Mouse (Mus musculus) heart, postnatal 36 days (tissue): ENCODE results near the gene Pinlyp. TPM values are rescaled to one million over a fixed set of nuclear protein-coding genes. Genes with fewer than 3 reads are reported as not detected.
A peak's percentile ranks its signal among the peaks of the same experiment; 100 is the strongest.

Source experiments
- DNase-seq, 2 experiments: peaks; one replicate each; pipeline ENCODE4 v3.0.0; 2021 to 2022
- intact Hi-C: fragments of 180-260 bp; cut with DNase I; formaldehyde crosslinking; loops from one replicate; pipeline ENCODE4 v1.15.1; 2025
- total RNA-seq, 2 experiments: library from RNA; stranded (reverse); gene quantifications; 2 replicates each; pipeline ENCODE4 v1.2.3; 2021

The Pinlyp gene
- total RNA-seq, 2 experiments from 2014 or later = not detected

DNA sequence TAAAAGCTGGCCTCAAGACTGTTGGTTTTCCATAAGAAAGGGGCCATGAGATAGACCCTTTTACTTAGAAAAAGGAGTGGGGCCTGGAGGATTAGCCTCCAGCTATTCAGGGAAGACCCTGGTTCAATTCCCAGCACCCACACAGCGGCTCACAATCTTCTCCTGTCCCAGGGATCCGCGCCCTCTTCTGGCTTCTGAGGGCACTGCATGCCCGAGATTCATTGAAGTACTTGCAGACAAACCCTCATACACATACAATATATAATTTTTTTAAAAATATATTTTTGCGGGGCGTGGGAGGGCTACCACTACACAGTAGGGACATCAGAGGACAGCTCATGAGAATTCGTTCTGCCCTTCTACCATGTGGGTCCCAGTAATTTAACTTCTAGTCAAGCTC is 45.0 kb downstream of the Pinlyp start:
- intact Hi-C loops = no loop called here
- DNase-seq = peak in 1 of 2 experiments; percentile 25

DNA sequence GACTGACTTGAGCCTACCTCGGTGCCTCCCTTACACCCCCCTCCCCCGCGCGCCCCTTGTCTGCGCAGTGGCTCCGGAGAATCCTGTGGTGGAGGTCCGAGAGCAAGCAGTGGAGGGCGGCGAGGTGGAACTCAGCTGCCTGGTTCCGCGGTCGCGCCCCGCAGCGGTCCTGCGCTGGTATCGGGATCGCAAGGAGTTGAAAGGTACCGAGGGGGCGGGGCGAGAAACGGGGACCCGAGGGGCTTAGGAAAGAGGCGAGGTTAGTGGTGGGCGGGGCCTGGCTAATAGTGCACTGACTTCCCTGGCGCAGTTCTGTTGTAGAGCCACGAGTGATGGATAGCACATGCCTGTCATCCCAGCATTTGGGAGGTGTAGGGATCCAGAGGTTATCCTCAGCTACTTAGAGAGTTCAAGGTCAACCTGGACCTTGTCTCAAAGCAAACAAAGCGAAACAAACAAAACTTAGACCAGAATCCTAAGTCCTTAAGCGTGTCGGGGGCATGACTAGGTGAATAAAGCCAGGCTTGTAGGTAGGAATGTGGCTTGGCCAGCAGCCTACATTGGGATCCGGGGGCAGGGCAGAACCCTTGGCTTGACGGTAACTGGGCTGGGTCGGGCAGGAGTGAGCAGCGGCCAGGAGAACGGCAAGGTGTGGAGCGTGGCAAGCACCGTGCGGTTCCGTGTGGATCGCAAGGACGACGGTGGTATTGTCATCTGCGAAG is 45.9 kb downstream of the Pinlyp start:
- no peak for DNase-seq
- intact Hi-C loops = no loop called here

Other genes starting within 250 kb of the Pinlyp start
- 1 to 10 TPM; 2.1 to 3.8 TPM for gene Zfp61, start 244.9 kb downstream of the Pinlyp start, total RNA-seq
- gene Zfp94, start 229.5 kb downstream of the Pinlyp start, total RNA-seq = 1 to 10 TPM; 1.7 to 2.5 TPM
- gene Tescl, start 212.2 kb downstream of the Pinlyp start, total RNA-seq = not detected
- not detected for gene Lypd5, start 196.9 kb downstream of the Pinlyp start, total RNA-seq
- gene Kcnn4, start 175.9 kb downstream of the Pinlyp start, total RNA-seq = under 1 TPM; 0.42 to 0.62 TPM
- gene Smg9, start 146.5 kb downstream of the Pinlyp start, total RNA-seq = 1 to 10 TPM; 7.1 to 9.6 TPM
- not detected for gene Irgc1, start 93.8 kb downstream of the Pinlyp start, total RNA-seq
- gene Plaur, start 83.6 kb downstream of the Pinlyp start, total RNA-seq = 1 to 10 TPM; 1.9 to 3.3 TPM
- gene Cadm4, start 64.1 kb downstream of the Pinlyp start, total RNA-seq = 10 to 100 TPM; 13.1 to 13.6 TPM
- 10 to 100 TPM; 11.5 to 13.8 TPM for gene Zfp428, start 39.1 kb downstream of the Pinlyp start, total RNA-seq
- not detected for gene AC161166.1, start 33.7 kb downstream of the Pinlyp start, total RNA-seq
- 10 to 100 TPM; 16.4 to 16.5 TPM for gene Irgq, start 15.4 kb downstream of the Pinlyp start, total RNA-seq
- gene Xrcc1, start 171 bp upstream of the Pinlyp start, total RNA-seq = 10 to 100 TPM; 26.9 to 27.4 TPM
- 10 to 100 TPM; 52.9 to 56.5 TPM for gene Ethe1, start 41.4 kb upstream of the Pinlyp start, total RNA-seq
- under 1 TPM; 0.08 to 0.11 TPM for gene Zfp575, start 41.5 kb upstream of the Pinlyp start, total RNA-seq
- under 1 TPM; 0.36 to 0.89 TPM for gene Phldb3, start 64.6 kb upstream of the Pinlyp start, total RNA-seq
- gene Lypd3, start 90.4 kb upstream of the Pinlyp start, total RNA-seq = not detected
- gene Tex101, start 130.6 kb upstream of the Pinlyp start, total RNA-seq = not detected
- gene BC049730, start 163.1 kb upstream of the Pinlyp start, total RNA-seq = not detected
- gene Gm4763, start 180.8 kb upstream of the Pinlyp start, total RNA-seq = not detected
- under 1 TPM in 1 of 2 experiments, not detected in 1; 0.17 TPM for gene Cd177, start 214.2 kb upstream of the Pinlyp start, total RNA-seq
- gene Ceacam10, start 231.1 kb upstream of the Pinlyp start, total RNA-seq = not detected